Mouse (Mus musculus): ENCODE data around the gene Lyar.

DNA sequence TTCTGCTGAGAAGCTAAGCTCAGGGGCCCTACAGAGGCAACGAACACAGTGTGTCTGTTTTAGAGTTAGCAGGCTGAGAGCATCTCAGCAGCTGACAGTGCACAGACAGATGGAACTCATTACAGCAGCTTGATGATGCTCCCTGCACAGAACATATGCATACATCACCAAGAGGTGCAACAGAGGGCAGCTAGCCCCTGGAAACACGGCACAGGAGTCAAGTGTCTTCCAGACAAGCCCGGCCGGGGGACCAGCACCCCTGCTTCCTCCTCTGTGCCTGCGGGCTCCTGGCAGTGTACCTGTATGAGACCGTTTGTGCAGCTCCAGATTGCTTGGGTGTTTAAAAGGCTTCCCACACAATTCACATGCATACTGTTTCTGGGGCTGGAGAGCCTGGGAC is 7.3 kb upstream of the Lyar start:
- no peak for TF ChIP-seq FLI1 (IDR thresholded peaks at IDR 0.05; ENCODE audit: low read length)
- no peak for TF ChIP-seq GATA1 (IDR thresholded peaks at IDR 0.05; ENCODE audit: borderline replicate concordance, low read length)
